Mouse (Mus musculus): ENCODE results near the gene Galnt18.

GRCm38 (mm10) chr7:111827337-111827736 is 47.6 kb upstream of the Galnt18 start:
- no peak for TF ChIP-seq CTCF (IDR thresholded peaks at IDR 0.05)
- TF ChIP-seq EP300 (IDR thresholded peaks at IDR 0.05): no peak
